Mouse (Mus musculus) liver, embryonic 15.5 days (tissue): ENCODE data around the gene Epm2aip1. TPM values are rescaled to one million over a fixed set of nuclear protein-coding genes. Genes with fewer than 3 reads are reported as not detected.

Experiments used
- ATAC-seq: fragments of 200-750 bp; cut with Nextera tagmentation; 2 replicates; pipeline ENCODE4 v1.8.0; 2017; ENCODE audit warnings: moderate number of reproducible peaks, mild to moderate bottlenecking, moderate library complexity; ENCODE audit not compliant: insufficient read depth
- H3K27ac ChIP-seq: fragments of 300-500 bp; sonication (generic); replicated peaks from 2 replicates; pipeline ENCODE4 v1.5.1; 2015; ENCODE audit warnings: mild to moderate bottlenecking, inconsistent platforms
- H3K27me3 ChIP-seq: fragments of 300-500 bp; sonication (generic); 2 replicates; pipeline ENCODE4 v1.6.1; 2015; ENCODE audit warnings: mild to moderate bottlenecking, inconsistent platforms
- H3K36me3 ChIP-seq: fragments of 300-500 bp; sonication (generic); replicated peaks from 2 replicates; pipeline ENCODE4 v1.6.1; 2015; ENCODE audit warnings: moderate library complexity, mild to moderate bottlenecking, inconsistent platforms
- H3K4me1 ChIP-seq: fragments of 300-500 bp; sonication (generic); replicated peaks from 2 replicates; pipeline ENCODE4 v1.6.1; 2015; ENCODE audit warnings: inconsistent platforms
- H3K4me2 ChIP-seq: fragments of 300-500 bp; sonication (generic); 2 replicates; pipeline ENCODE4 v1.6.1; 2015; ENCODE audit warnings: moderate library complexity, mild to moderate bottlenecking, inconsistent platforms
- H3K4me3 ChIP-seq: fragments of 300-500 bp; sonication (generic); replicated peaks from 2 replicates; pipeline ENCODE4 v1.5.1; 2015; ENCODE audit warnings: mild to moderate bottlenecking, inconsistent platforms
- H3K9ac ChIP-seq: fragments of 300-500 bp; sonication (generic); 2 replicates; pipeline ENCODE4 v1.6.1; 2015; ENCODE audit warnings: moderate library complexity, mild to moderate bottlenecking, inconsistent platforms
- H3K9me3 ChIP-seq: fragments of 300-500 bp; sonication (generic); replicated peaks from 2 replicates; pipeline ENCODE4 v1.6.1; 2016; ENCODE audit warnings: inconsistent platforms
- WGBS: fragments of 180-500 bp; shearing (Covaris S2); methylation state at CpG from one replicate; pipeline ENCODE4 v1.1.7; 2015; ENCODE audit warnings: mixed read lengths; ENCODE audit not compliant: insufficient replicate concordance; 5-methylcytosine and 5-hydroxymethylcytosine counted together
- polyA plus RNA-seq: library from polyadenylated mRNA; unstranded; fragments of >200 nt; fragmentation: Nextera tagmentation; extraction: Ambion mirVana; gene quantifications from 2 replicates; pipeline ENCODE4 v1.2.1, GENCODE M21; 2015

Epm2aip1 gene
- polyA plus RNA-seq, 1 experiment from 2014 or later, result 6.6 TPM

GRCm38 (mm10) chr9:111261356-111261755 is 10.4 kb upstream of the Epm2aip1 start:
- Histone ChIP-seq H3K4me2 (no peak overlapping the region), H3K27ac (no peak overlapping the region), H3K36me3 (peaks cover 86% of the 10 kb centered on the region), H3K9ac (no peak overlapping the region), H3K4me3 (no peak overlapping the region), H3K4me1 (no peaks in the 10 kb centered on the region), H3K27me3 (no peaks in the 10 kb centered on the region), H3K9me3 (no peaks in the 10 kb centered on the region)
- no peak for ATAC-seq
- 84% methylated on average over 4 of the region's 4 CpGs for WGBS

DNA sequence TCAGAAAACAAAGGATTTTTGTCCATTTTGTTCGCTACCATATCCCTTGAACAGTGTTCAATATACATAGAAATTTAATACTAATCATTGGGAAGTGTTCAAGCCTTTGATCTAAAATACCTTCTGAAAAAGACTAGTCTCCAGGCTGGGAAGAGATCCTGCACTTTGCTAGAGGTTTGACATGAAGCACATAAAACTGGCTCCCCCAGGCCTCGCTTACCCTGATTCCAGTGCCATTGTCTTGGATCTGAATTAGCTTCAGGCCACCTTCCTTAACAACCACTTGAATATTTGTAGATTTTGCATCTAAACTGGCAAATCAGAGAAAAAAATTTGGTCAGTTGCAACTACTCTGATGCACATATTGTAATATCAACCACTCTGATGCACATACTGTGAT is 3.7 kb upstream of the Epm2aip1 start:
- no peak overlapping the region for H3K9ac ChIP-seq
- peaks cover 45% of the 10 kb centered on the region for H3K36me3 ChIP-seq
- ATAC-seq, result no peak
- H3K4me1 ChIP-seq, result peaks cover 18% of the 10 kb centered on the region
- no peaks in the 10 kb centered on the region for H3K27me3 ChIP-seq
- no peak overlapping the region for H3K27ac ChIP-seq
- H3K4me2 ChIP-seq, result no peak overlapping the region
- WGBS, result 82% methylated on average over 2 of the region's 2 CpGs
- no peaks in the 10 kb centered on the region for H3K9me3 ChIP-seq
- H3K4me3 ChIP-seq, result no peak overlapping the region

DNA sequence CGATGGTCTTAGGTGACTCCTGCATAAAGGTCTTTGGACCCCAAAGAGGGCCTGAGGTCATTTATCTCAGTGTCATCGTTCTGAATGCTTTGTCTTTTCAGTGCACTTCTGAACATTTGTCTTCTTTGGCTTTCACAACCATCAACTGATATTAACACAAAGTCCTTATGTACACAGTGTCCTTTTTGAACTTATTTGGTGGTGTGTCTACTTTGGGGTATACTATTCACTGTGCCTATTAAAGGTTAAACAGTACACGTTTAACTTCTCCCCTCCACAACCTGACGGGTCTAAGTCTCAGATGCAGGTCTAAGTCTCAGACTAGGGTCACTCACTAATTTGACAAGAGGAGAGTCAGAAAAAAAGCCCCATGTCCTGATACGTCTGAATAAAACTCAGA is 1.1 kb upstream of the Epm2aip1 start:
- Histone ChIP-seq H3K4me2 (peak overlapping the region; percentile 70), H3K9ac (peak overlapping the region; percentile 81), H3K36me3 (peaks cover 32% of the 10 kb centered on the region), H3K9me3 (no peaks in the 10 kb centered on the region), H3K27me3 (no peaks in the 10 kb centered on the region), H3K4me3 (peak overlapping the region; percentile 76), H3K4me1 (peaks cover 42% of the 10 kb centered on the region), H3K27ac (peak overlapping the region; percentile 90)
- no peak for ATAC-seq
- WGBS, result 7% methylated on average over 5 of the region's 5 CpGs

- under 1% methylated on average over 32 of the region's 32 CpGs for WGBS
Observed at GRCm38 (mm10) chr9:111271056-111271433, 684 bp upstream of the Epm2aip1 start.

DNA sequence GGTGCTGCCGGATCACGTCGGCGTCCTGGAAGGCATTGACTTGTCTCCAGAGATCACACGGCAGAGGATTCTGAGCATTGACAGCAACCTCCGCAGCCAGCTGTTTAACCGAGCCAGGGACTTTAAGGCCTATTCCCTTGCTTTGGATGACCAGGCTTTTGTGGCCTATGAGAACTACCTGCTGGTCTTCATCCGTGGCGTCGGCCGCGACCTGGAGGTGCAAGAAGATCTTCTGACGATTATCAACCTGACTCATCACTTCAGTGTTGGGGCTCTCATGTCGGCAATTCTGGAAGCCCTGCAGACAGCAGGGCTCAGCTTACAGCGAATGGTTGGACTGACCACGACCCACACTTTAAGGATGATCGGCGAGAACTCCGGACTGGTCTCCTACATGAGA is 627 bp downstream of the Epm2aip1 start:
- H3K36me3 ChIP-seq, result peaks cover 24% of the 10 kb centered on the region
- H3K27me3 ChIP-seq, result no peaks in the 10 kb centered on the region
- H3K4me2 ChIP-seq, result peak overlapping the region; percentile 82
- peak overlapping the region; percentile 78 for H3K4me3 ChIP-seq
- 7% methylated on average over 19 of the region's 19 CpGs for WGBS
- peak overlapping the region; percentile 98 for H3K27ac ChIP-seq
- H3K9ac ChIP-seq, result peak overlapping the region; percentile 92
- no peaks in the 10 kb centered on the region for H3K9me3 ChIP-seq
- ATAC-seq, result no peak
- H3K4me1 ChIP-seq, result peaks cover 53% of the 10 kb centered on the region

More at GRCm38 (mm10) chr9:111271056-111271433, 684 bp upstream of the Epm2aip1 start:
- Histone ChIP-seq H3K36me3 (peaks cover 30% of the 10 kb centered on the region), H3K9ac (peak overlapping the region; percentile 81), H3K27me3 (no peaks in the 10 kb centered on the region), H3K4me1 (peaks cover 47% of the 10 kb centered on the region), H3K4me3 (peak overlapping the region; percentile 76), H3K27ac (peak overlapping the region; percentile 90), H3K4me2 (peak overlapping the region; percentile 70), H3K9me3 (no peaks in the 10 kb centered on the region)
- ATAC-seq, result peak; percentile 28

GRCm38 (mm10) chr9:111272996-111273785 is 1.5 kb downstream of the Epm2aip1 start:
- H3K27me3 ChIP-seq, result no peaks in the 10 kb centered on the region
- peaks cover 21% of the 10 kb centered on the region for H3K36me3 ChIP-seq
- H3K4me1 ChIP-seq, result peaks cover 54% of the 10 kb centered on the region
- no peak for ATAC-seq
- H3K9me3 ChIP-seq, result no peaks in the 10 kb centered on the region
- H3K4me2 ChIP-seq, result peak overlapping the region; percentile 82
- peak overlapping the region; percentile 92 for H3K9ac ChIP-seq
- peak overlapping the region; percentile 78 for H3K4me3 ChIP-seq
- peak overlapping the region; percentile 98 for H3K27ac ChIP-seq
- WGBS, result 52% methylated on average over 15 of the region's 15 CpGs

- H3K9ac ChIP-seq, result no peak overlapping the region
Observed at GRCm38 (mm10) chr9:111273958-111274357, 2.2 kb downstream of the Epm2aip1 start.

DNA sequence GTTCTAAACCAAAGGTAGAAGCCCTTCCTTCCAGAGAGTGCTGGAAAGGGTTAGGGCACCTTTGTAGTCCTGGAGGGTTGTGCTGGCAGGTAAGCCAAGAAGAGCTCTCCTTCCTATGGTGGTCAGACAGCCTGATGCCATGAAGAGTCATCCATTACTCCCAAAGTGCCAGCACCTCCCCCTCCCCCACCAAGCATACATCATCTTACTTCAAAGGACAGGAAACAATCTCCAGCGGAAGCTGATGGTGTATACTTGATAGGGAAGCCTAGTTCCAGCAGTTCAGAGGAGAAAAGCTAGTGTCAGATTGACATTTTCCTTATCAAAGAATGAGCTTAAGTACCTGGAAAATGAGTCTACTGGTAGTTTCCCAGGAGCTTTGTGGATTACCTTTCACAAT is 3.4 kb downstream of the Epm2aip1 start:
- Histone ChIP-seq H3K27ac (no peak overlapping the region), H3K36me3 (peaks cover 37% of the 10 kb centered on the region), H3K9me3 (no peaks in the 10 kb centered on the region), H3K27me3 (no peaks in the 10 kb centered on the region), H3K9ac (no peak overlapping the region), H3K4me3 (peak overlapping the region; percentile 29), H3K4me1 (peaks cover 46% of the 10 kb centered on the region), H3K4me2 (peak overlapping the region; percentile 82)
- no peak for ATAC-seq
- WGBS, result 18% methylated on average over 1 of the region's 1 CpGs

More at GRCm38 (mm10) chr9:111273958-111274357, 2.2 kb downstream of the Epm2aip1 start:
- Histone ChIP-seq H3K4me2 (peak overlapping the region; percentile 82), H3K27ac (no peak overlapping the region), H3K4me1 (peaks cover 55% of the 10 kb centered on the region), H3K4me3 (peak overlapping the region; percentile 78), H3K9me3 (no peaks in the 10 kb centered on the region), H3K36me3 (peaks cover 28% of the 10 kb centered on the region), H3K27me3 (no peaks in the 10 kb centered on the region)
- no peak for ATAC-seq
- 79% methylated on average over 1 of the region's 1 CpGs for WGBS

GRCm38 (mm10) chr9:111285061-111285460 is 13.3 kb downstream of the Epm2aip1 start:
- no peaks in the 10 kb centered on the region for H3K9me3 ChIP-seq
- no peaks in the 10 kb centered on the region for H3K27me3 ChIP-seq
- peaks cover 6% of the 10 kb centered on the region for H3K4me1 ChIP-seq
- ATAC-seq, result no peak
- no peak overlapping the region for H3K9ac ChIP-seq
- H3K36me3 ChIP-seq, result no peaks in the 10 kb centered on the region
- no peak overlapping the region for H3K4me2 ChIP-seq
- no peak overlapping the region for H3K4me3 ChIP-seq
- no peak overlapping the region for H3K27ac ChIP-seq
- 53% methylated on average over 3 of the region's 3 CpGs for WGBS

GRCm38 (mm10) chr9:111285676-111286075 is 13.9 kb downstream of the Epm2aip1 start:
- 43% methylated on average over 5 of the region's 5 CpGs for WGBS
- Histone ChIP-seq H3K27ac (no peak overlapping the region), H3K9me3 (no peaks in the 10 kb centered on the region), H3K9ac (no peak overlapping the region), H3K27me3 (no peaks in the 10 kb centered on the region), H3K4me2 (no peak overlapping the region), H3K4me1 (peaks cover 6% of the 10 kb centered on the region), H3K4me3 (no peak overlapping the region), H3K36me3 (no peaks in the 10 kb centered on the region)
- no peak for ATAC-seq

DNA sequence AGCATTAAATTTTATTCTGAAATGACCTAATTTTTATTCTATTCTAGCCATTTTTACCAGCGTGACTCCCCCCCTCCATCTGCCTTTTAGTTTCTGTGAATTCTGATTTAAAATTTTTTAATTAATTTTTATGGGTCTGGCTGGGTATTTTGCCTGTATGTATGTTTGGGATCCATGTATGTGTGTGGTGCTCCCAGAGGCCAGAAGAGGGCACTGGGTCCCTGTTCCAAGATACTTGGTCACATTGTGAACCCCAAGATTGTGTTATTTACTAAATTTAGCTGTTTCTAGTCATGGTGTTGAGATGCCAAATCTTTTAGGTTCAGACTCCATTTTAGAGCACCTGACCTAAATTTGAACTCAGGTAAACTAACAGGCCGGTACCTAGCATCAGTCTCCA is 14.7 kb downstream of the Epm2aip1 start:
- H3K4me1 ChIP-seq, result peaks cover 6% of the 10 kb centered on the region
- H3K9me3 ChIP-seq, result no peaks in the 10 kb centered on the region
- H3K27ac ChIP-seq, result no peak overlapping the region
- H3K9ac ChIP-seq, result no peak overlapping the region
- H3K27me3 ChIP-seq, result no peaks in the 10 kb centered on the region
- H3K4me3 ChIP-seq, result no peak overlapping the region
- H3K36me3 ChIP-seq, result no peaks in the 10 kb centered on the region
- ATAC-seq, result no peak
- no peak overlapping the region for H3K4me2 ChIP-seq
- WGBS, result 65% methylated on average over 2 of the region's 2 CpGs
